In the genomic region with DNA sequence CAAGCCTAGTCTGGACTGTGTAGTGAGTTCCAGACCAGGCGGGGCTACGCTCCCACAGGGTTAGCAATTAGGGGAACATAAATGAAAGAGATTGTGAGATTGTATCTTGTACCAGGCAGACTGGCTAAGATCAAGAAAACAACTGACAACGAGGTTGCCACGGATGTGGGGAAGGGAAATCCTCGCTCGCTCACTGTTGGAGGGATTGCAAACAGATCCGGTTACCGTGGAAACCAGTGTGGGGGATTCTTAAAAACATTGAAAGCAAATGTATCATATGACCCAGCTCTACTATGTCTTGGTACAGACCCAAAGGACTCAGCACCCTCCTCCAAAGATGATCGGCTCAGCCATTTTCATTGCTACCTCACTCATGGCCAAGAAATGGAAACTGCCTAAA, we compare ENCODE assay signal across 15 mouse cellular contexts. TPM values are rescaled to one million over a fixed set of nuclear protein-coding genes. Genes with fewer than 3 reads are reported as not detected.
DNase-seq lines count a peak whose midpoint lies in the region; ATAC-seq and TF ChIP-seq lines count a peak whose summit lies in the region.
"Had no signal": no experiment of that assay in that cellular context is flagged by ENCODE, and none has a peak within 500 bp of the region (broad histone marks: within the 10 kb centered on the region; RNA-seq: fewer than 3 reads in every experiment).

No protein-coding gene starts in this region.

- H3K27me3 ChIP-seq in heart, postnatal 0 days (ENCODE audit: control insufficient read depth, insufficient read depth, low read length) = no peaks in the 10 kb centered on the region

- no peak overlapping the region for H3K4me3 ChIP-seq in heart, postnatal 0 days (ENCODE audit: low read depth, low read length)
- H3K4me3 ChIP-seq: erythroblast, embryonic 14.5 days had no signal

- no peak overlapping the region for H3K27ac ChIP-seq in heart, postnatal 0 days (ENCODE audit: low read depth)
- H3K27ac ChIP-seq: liver, embryonic 14.5 days had no signal

- H3K36me3 ChIP-seq in heart, postnatal 0 days (replicated peaks; ENCODE audit: control insufficient read depth, insufficient read depth, low read length) = no peaks in the 10 kb centered on the region

- no peak for DNase-seq in heart, postnatal 0 days (ENCODE audit: low spot score)
- no peak for DNase-seq in heart, postnatal 10 days
- peak; percentile 18 for DNase-seq in ovary, adult 18-20 months (ENCODE audit: low spot score)
- DNase-seq in ovary, postnatal 14 days (ENCODE audit: low spot score) = no peak
- DNase-seq in frontal cortex, postnatal 10 days (ENCODE audit: low spot score in 2 of 2) = peak; percentile 25 to 30
- peak; percentile 30 for DNase-seq in right cerebral cortex, postnatal 14 days
- DNase-seq in gastrocnemius, postnatal 25 days = no peak
- DNase-seq in cerebellum, adult 18-20 months = no peak
- DNase-seq: adrenal gland, adult 8-10 months; cerebellum, adult 2 months; thymus, postnatal 36 days had no signal

- ATAC-seq in heart, postnatal 0 days (ENCODE audit: insufficient read depth, low read depth) = no peak

- H3K9ac ChIP-seq in heart, postnatal 0 days (replicated peaks; ENCODE audit: low read depth, low read length) = no peak overlapping the region
- H3K9ac ChIP-seq: liver, embryonic 14.5 days had no signal

- intact Hi-C loops in heart, postnatal 10 days (cut with DNase I) = no loop called here

- no peak for TF ChIP-seq EP300 in heart, postnatal 0 days (IDR thresholded peaks at IDR 0.05; ENCODE audit: low read depth)

- H3K4me1 ChIP-seq in heart, postnatal 0 days (ENCODE audit: control insufficient read depth, insufficient read depth) = no peaks in the 10 kb centered on the region

- no peak for TF ChIP-seq CTCF in heart, postnatal 0 days (IDR thresholded peaks at IDR 0.05; ENCODE audit: low read depth)

- peak overlapping the region; percentile 18; the same call in 1 of the 2 replicates for H3K4me2 ChIP-seq in heart, postnatal 0 days (ENCODE audit: low read depth, low read length)

- H3K9me3 ChIP-seq in heart, postnatal 0 days (replicated peaks; ENCODE audit: control insufficient read depth, low read length) = no peaks in the 10 kb centered on the region

- 44% methylated on average over 9 of the region's 9 CpGs for WGBS in heart, postnatal 0 days

RNA-seq across cellular contexts. Expression of a gene that starts 6.6 kb away (rescaled TPM):
- total RNA-seq in heart, postnatal 0 days (2014; rRNA removed; ENCODE audit: low replicate concordance) = not detected in 2 replicates
- not detected in 2 replicates for polyA plus RNA-seq in heart, postnatal 0 days (2015; fragmentation: Nextera tagmentation; extraction: Ambion mirVana)
- not detected for total RNA-seq in heart, postnatal 10 days (2021)
- total RNA-seq in gastrocnemius, postnatal 25 days (2021) = not detected
- total RNA-seq: adrenal gland, adult 8-10 months had no signal
- polyA plus RNA-seq: cerebellum, adult 2 months; erythroblast, embryonic 14.5 days; heart, embryonic 16.5 days; kidney, embryonic 16.5 days; liver, embryonic 14.5 days had no signal

RNA-seq across cellular contexts. Expression of a gene that starts 17.4 kb away (rescaled TPM):
- 13.5 and 13.6 TPM in 2 replicates for total RNA-seq in heart, postnatal 0 days (2014; rRNA removed; ENCODE audit: low replicate concordance)
- polyA plus RNA-seq in heart, postnatal 0 days (2015; fragmentation: Nextera tagmentation; extraction: Ambion mirVana) = 7.1 and 7.2 TPM in 2 replicates
- total RNA-seq in heart, postnatal 10 days (2021) = 10 to 100 TPM; 21.4 to 22.4 TPM
- 1 to 10 TPM; 6.2 to 7.4 TPM for total RNA-seq in gastrocnemius, postnatal 25 days (2021)

Comparison
In these comparisons a context has a peak if more than half of its experiments do, and no peak if none do; other contexts are left out.
1. DNase-seq: peak in ovary, adult 18-20 months (single experiment), frontal cortex, postnatal 10 days (2 of 2) and right cerebral cortex, postnatal 14 days (single experiment); none in heart, postnatal 0 days (single experiment), heart, postnatal 10 days (0 of 2), ovary, postnatal 14 days (single experiment), gastrocnemius, postnatal 25 days (single experiment) and cerebellum, adult 18-20 months (0 of 2).